Mouse (Mus musculus): Measurements from ENCODE around the gene Sh2d7.

DNA sequence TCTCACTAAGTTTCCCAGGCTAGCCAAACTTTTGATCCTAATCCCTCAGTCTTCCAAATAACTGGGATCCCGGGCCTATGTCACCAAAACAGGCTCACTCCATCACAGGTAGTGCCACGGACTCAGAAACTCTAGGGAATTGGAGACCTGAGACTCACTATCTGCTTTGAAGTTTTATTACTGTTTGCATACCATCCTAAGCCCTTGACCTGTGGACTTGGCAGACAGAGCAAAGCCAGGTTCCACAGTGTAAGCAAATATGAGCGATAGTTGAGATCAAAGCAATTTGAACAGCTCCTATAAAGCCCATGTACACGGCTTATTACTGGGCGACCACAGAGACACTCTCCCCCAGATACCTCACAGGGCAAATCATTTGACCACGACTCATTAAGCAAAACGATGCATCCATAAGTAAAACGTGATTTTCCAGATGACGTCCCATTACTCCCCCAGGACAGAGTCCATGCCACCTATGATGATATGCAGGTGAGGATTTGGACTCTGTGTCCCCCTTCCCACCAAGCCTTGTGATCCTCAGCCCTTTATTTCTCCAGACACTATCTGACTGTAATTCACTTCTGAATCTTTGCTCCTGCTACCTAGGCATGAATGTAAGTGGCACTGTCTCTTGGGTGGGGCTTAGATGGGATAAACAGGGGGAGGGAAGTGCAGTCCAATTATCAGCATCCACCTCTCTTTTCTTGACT is 32.5 kb downstream of the Sh2d7 start:
- no peak for TF ChIP-seq CTCF (IDR thresholded peaks at IDR 0.05; ENCODE audit: control insufficient read depth, insufficient read depth, insufficient read length)
- no peak for TF ChIP-seq CEBPB (IDR thresholded peaks at IDR 0.05; ENCODE audit: low read depth)
- no peak for TF ChIP-seq FOSL1 (IDR thresholded peaks at IDR 0.05; ENCODE audit: insufficient read depth, low read length, poor library complexity, severe bottlenecking)
- no peak for TF ChIP-seq MYOD1 (IDR thresholded peaks at IDR 0.05; ENCODE audit: control insufficient read depth, insufficient read length, low read depth)

Data from C2C12 (cell line).